Mouse (Mus musculus) erythroblast, embryonic 14.5 days (primary cell): ENCODE data around the gene Dlg2.

ENCODE experiments used
- GATA1 ChIP-seq: IDR thresholded peaks from 2 replicates; pipeline ENCODE4 v1.6.1; 2012; ENCODE audit warnings: low read length, inconsistent platforms, mixed read lengths
- TAL1 ChIP-seq: IDR thresholded peaks from 3 replicates; pipeline ENCODE4 v1.6.1; 2012; ENCODE audit warnings: low read length, inconsistent platforms, mixed read lengths

DNA sequence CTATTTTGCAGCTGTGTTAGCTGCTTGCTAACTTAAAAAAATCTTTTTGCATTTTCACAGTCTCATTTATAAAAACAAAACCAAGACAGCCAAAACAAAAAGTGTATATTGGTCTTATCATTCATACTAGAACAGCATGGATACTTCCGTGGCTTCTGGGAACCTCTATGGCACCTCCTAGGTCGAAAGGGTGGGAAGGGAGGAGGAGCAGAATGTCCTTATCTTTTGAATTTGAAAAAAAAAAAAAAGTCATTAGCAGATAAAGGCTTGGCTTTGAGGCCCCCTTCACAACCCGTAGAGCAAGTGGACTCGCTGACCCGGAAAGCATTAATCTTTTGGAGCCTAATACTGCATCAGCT lies 785.2 kb downstream of the Dlg2 start:
- TF ChIP-seq GATA1 (no peak), TAL1 (no peak)
